Mouse (Mus musculus): Measurements from ENCODE around the gene Rhox4c.
"Not testable (repeated sequence)": the region's sequence is repeated elsewhere in the genome, so short reads cannot be mapped to it uniquely, and the experiment has no call there.

The Rhox4c gene

GRCm38 (mm10) chrX:37480037-37480436 is at the start of gene Rhox4c:
Rhox4c (plus strand) TSS chrX:37480337.
- not testable (repeated sequence) for DNase-seq

DNA sequence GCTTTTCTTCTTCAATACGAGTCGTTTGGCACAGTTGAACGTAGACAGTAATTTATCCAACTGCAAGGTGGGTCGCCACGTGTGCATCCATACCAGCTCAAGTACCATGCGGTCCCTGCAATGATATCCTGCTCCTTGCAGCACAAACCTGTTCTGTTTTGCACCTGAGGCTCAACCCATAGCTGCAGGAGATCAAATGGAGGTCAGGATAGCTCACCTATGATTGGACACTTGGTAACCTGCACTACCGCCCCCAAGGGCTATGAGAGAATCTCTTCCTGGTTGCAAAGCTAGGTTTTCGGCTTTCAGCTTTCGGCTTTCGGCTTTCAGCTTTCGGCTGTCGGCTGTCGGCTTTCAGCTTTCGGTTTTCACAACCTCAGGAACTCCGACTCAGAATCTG is 47.9 kb upstream of the Rhox4c start, which contains the start of gene Rhox4b:
Rhox4b (plus strand) TSS at position 301 of the 400 bp plus-strand sequence.
- not testable (repeated sequence) for DNase-seq

DNA sequence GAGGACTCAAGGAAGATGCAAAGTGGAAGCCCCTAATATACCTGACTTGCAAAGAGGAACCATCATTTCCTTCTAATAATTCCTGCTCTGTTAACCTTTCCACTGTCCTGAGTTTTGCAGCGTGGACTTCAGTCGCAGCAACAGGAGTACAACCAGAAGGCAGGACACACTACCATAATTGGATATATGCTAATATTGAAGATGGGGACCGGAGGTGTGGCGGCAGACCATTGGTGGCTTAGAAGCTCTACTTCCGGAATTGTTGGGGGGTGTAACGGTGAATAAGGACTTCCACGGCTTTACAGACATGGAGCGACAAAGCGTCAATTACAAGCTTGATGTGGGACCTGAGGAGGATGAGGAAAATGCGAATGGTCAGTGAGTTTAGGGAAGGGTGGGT is 26.8 kb upstream of the Rhox4c start, which contains the start of gene Rhox2c:
Rhox2c (plus strand) TSS at position 301 of the 400 bp plus-strand sequence.
- not testable (repeated sequence) for DNase-seq

- DNase-seq = not testable (repeated sequence)
Observed at GRCm38 (mm10) chrX:37458285-37458684, 21.9 kb upstream of the Rhox4c start, which contains the start of gene Rhox3c. Rhox3c (plus strand) TSS chrX:37458585.

DNA sequence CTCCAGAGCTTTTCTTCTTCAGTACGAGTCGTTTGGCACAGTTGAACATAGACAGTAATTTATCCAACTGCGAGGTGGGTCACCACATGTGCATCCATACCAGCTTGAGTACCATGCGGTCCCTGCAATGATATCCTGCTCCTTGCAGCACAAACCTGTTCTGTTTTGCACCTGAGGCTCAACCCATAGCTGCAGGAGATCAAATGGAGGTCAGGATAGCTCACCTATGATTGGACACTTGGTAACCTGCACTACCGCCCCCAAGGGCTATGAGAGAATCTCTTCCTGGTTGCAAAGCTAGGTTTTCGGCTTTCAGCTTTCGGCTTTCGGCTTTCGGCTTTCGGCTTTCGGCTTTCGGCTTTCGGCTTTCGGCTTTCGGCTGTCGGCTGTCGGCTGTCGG is 33.9 kb downstream of the Rhox4c start, which contains the start of gene Rhox4d:
Rhox4d (plus strand) TSS at position 301 of the 400 bp plus-strand sequence.
- not testable (repeated sequence) for DNase-seq

- not testable (repeated sequence) for DNase-seq
Observed at GRCm38 (mm10) chrX:37530152-37530551, 50.0 kb downstream of the Rhox4c start, which contains the start of gene Rhox2e. Rhox2e (plus strand) TSS chrX:37530452.

Measured in kidney, postnatal 4 days (tissue).